Mouse (Mus musculus) stomach, postnatal 0 days (tissue): ENCODE data around the gene Kif1b.

Experiments used
- CTCF ChIP-seq: IDR thresholded peaks from 2 replicates; pipeline ENCODE4 v1.5.1; 2016; ENCODE audit warnings: antibody characterized with exemption, low read depth, mild to moderate bottlenecking, moderate library complexity
- EP300 ChIP-seq: optimal IDR thresholded peaks from 2 replicates; pipeline ENCODE3; 2016; ENCODE audit warnings: antibody characterized with exemption

GRCm38 (mm10) chr4:149308491-149308820, 963 bp upstream of the Kif1b start:
- TF ChIP-seq CTCF, result no peak
- no peak for TF ChIP-seq EP300
